Mouse (Mus musculus) liver, embryonic 14.5 days (tissue): ENCODE results near the gene Bcl11a. TPM values are rescaled to one million over a fixed set of nuclear protein-coding genes. Genes with fewer than 3 reads are reported as not detected.

Source experiments
- ATAC-seq: fragments of 200-750 bp; cut with Nextera tagmentation; 2 replicates; pipeline ENCODE4 v1.8.0; 2017; ENCODE audit warnings: moderate number of reproducible peaks, mild to moderate bottlenecking, moderate library complexity; ENCODE audit not compliant: insufficient read depth
- DNase-seq, 3 experiments: peaks; one replicate each; pipeline ENCODE4 v3.0.0-alpha.2; 2012 to 2013; ENCODE audit warnings: low read depth in 3 of 3, low spot score in 3 of 3
- H3K27ac ChIP-seq: fragments of 300-500 bp; sonication (generic); 2 replicates; pipeline ENCODE4 v1.5.1; 2014; ENCODE audit warnings: moderate library complexity, mild to moderate bottlenecking, control low read depth, inconsistent platforms
- H3K27me3 ChIP-seq: fragments of 300-500 bp; sonication (generic); 2 replicates; pipeline ENCODE4 v1.6.1; 2014; ENCODE audit warnings: mild to moderate bottlenecking, low read length, moderate library complexity; ENCODE audit not compliant: control insufficient read depth, insufficient read depth
- H3K36me3 ChIP-seq: fragments of 300-500 bp; sonication (generic); replicated peaks from 2 replicates; pipeline ENCODE4 v1.6.1; 2014; ENCODE audit warnings: low read depth; ENCODE audit not compliant: control insufficient read depth, insufficient read depth
- H3K4me1 ChIP-seq, 2 experiments: fragments of 200-500 bp in 1 of 2; fragments of 300-500 bp in 1 of 2; sonication (generic) in 1 of 2; replicated peaks; 2 replicates each; pipeline ENCODE4 v1.6.1; 2012 to 2014; ENCODE audit warnings: antibody characterized with exemption in 1 of 2, inconsistent platforms in 1 of 2, low read length in 1 of 2; ENCODE audit not compliant: control insufficient read depth in 2 of 2, insufficient read depth in 2 of 2
- H3K4me2 ChIP-seq: fragments of 300-500 bp; sonication (generic); 2 replicates; pipeline ENCODE4 v1.6.1; 2014; ENCODE audit warnings: low read depth, mild to moderate bottlenecking, control low read depth, moderate library complexity
- H3K4me3 ChIP-seq, 2 experiments: fragments of 200-500 bp in 1 of 2; fragments of 300-500 bp in 1 of 2; sonication (generic) in 1 of 2; 2 replicates each; pipeline ENCODE4 v1.5.1; 2012 to 2014; ENCODE audit warnings: low read depth in 2 of 2, low read length in 2 of 2, mild to moderate bottlenecking in 2 of 2, control low read depth in 1 of 2, inconsistent platforms in 1 of 2, moderate library complexity in 1 of 2; ENCODE audit not compliant: insufficient read depth in 1 of 2
- H3K9ac ChIP-seq: fragments of 300-500 bp; sonication (generic); replicated peaks from 2 replicates; pipeline ENCODE4 v1.6.1; 2014; ENCODE audit warnings: mild to moderate bottlenecking, control low read depth, moderate library complexity
- H3K9me3 ChIP-seq: fragments of 300-500 bp; sonication (generic); 2 replicates; pipeline ENCODE4 v1.6.1; 2016; ENCODE audit warnings: low read length, mixed read lengths; ENCODE audit not compliant: control insufficient read depth
- CTCF ChIP-seq: IDR thresholded peaks from 2 replicates; pipeline ENCODE4 v1.5.1; 2016; ENCODE audit warnings: antibody characterized with exemption, low read depth, control low read depth
- EP300 ChIP-seq: IDR thresholded peaks from 2 replicates; pipeline ENCODE4 v1.6.1; 2016; ENCODE audit warnings: antibody characterized with exemption, low read depth
- WGBS: fragments of 180-500 bp; shearing (Covaris S2); extraction: QIAGEN DNeasy Blood & Tissue Kit; methylation state at CpG from one replicate; pipeline ENCODE4 v1.1.7; 2014; ENCODE audit not compliant: insufficient replicate concordance; 5-methylcytosine and 5-hydroxymethylcytosine counted together
- polyA plus RNA-seq, 2 experiments: library from polyadenylated mRNA; depleted of rRNA in 1 of 2; stranded (reverse) in 1 of 2; unstranded in 1 of 2; fragments of >200 nt; fragmentation: Nextera tagmentation in 1 of 2; extraction: Ambion mirVana in 1 of 2; gene quantifications; 2 replicates each; pipeline versions ENCODE4 v1.2.1 to v1.2.3; 2012 to 2014

Bcl11a gene
- polyA plus RNA-seq, 2 experiments, result 13.0 to 29.4 TPM

GRCm38 (mm10) chr11:24052882-24053281, 25.0 kb upstream of the Bcl11a start:
- no peak overlapping the region for H3K9ac ChIP-seq
- H3K27me3 ChIP-seq, result no peaks in the 10 kb centered on the region; the same call in 1 of the 2 replicates
- no peaks in the 10 kb centered on the region for H3K4me1 ChIP-seq
- H3K4me3 ChIP-seq, result no peak overlapping the region
- DNase-seq (peak in 1 of 3 experiments; percentile 4), ATAC-seq (no peak)
- TF ChIP-seq EP300 (no peak), CTCF (peak; percentile 57)
- H3K36me3 ChIP-seq, result no peaks in the 10 kb centered on the region
- WGBS, result 49% methylated on average over 6 of the region's 6 CpGs
- no peak overlapping the region for H3K27ac ChIP-seq
- H3K4me2 ChIP-seq, result no peak overlapping the region
- H3K9me3 ChIP-seq, result no peaks in the 10 kb centered on the region

- H3K27me3 ChIP-seq, result peaks cover 42% of the 10 kb centered on the region
- no peak overlapping the region for H3K27ac ChIP-seq
- H3K9ac ChIP-seq, result no peak overlapping the region
- H3K4me1 ChIP-seq, result no peaks in the 10 kb centered on the region
- 18% methylated on average over 1 of the region's 1 CpGs for WGBS
- no peak overlapping the region for H3K4me2 ChIP-seq
- H3K4me3 ChIP-seq, result no peak overlapping the region
- no peaks in the 10 kb centered on the region for H3K9me3 ChIP-seq
- DNase-seq, result no peak
- no peaks in the 10 kb centered on the region for H3K36me3 ChIP-seq
- no peak for ATAC-seq
- TF ChIP-seq CTCF (no peak), EP300 (no peak)
Measured at GRCm38 (mm10) chr11:24059137-24059536, 18.7 kb upstream of the Bcl11a start.

- Histone ChIP-seq H3K27me3 (peaks cover 42% of the 10 kb centered on the region), H3K4me3 (0 out of 4 replicates have a peak overlapping the region, but pooled peaks of 1 of the 2 experiments have one; percentile 10), H3K36me3 (no peaks in the 10 kb centered on the region), H3K27ac (no peak overlapping the region), H3K4me1 (no peaks in the 10 kb centered on the region), H3K4me2 (no peak overlapping the region), H3K9ac (no peak overlapping the region), H3K9me3 (no peaks in the 10 kb centered on the region)
- 16% methylated on average over 5 of the region's 5 CpGs for WGBS
- ATAC-seq (no peak), DNase-seq (no peak)
- TF ChIP-seq CTCF (no peak), EP300 (no peak)
Measured at GRCm38 (mm10) chr11:24060428-24060827, 17.4 kb upstream of the Bcl11a start.

DNA sequence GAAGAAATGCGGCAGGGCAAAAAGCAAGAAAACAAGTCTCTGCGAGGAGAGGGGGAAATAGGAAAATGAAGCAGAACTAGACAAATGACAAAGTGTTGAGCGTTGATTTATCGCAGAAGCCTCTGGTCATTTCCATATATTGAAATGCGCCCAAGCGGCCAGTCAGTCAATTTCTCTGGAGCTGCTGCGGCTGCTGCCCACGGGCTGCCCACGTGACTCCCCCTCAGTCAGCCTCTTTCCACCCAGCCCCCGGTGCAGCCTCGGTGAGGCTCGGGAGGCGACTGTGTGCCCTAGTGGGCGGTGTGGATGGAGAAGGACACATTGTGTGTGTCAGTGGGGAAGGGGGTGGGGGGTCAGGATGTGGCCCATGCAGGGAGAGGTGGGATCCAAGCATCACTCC, 16.0 kb upstream of the Bcl11a start:
- WGBS, result under 1% methylated on average over 14 of the region's 14 CpGs
- H3K9me3 ChIP-seq, result no peaks in the 10 kb centered on the region
- no peak overlapping the region for H3K4me3 ChIP-seq
- H3K27me3 ChIP-seq, result peaks cover 42% of the 10 kb centered on the region
- H3K4me2 ChIP-seq, result no peak overlapping the region
- no peaks in the 10 kb centered on the region for H3K36me3 ChIP-seq
- H3K4me1 ChIP-seq, result no peaks in the 10 kb centered on the region
- no peak overlapping the region for H3K27ac ChIP-seq
- TF ChIP-seq EP300 (no peak), CTCF (no peak)
- ATAC-seq (no peak), DNase-seq (no peak)
- H3K9ac ChIP-seq, result no peak overlapping the region

- ATAC-seq (no peak), DNase-seq (no peak)
- TF ChIP-seq CTCF (no peak), EP300 (no peak)
- H3K4me3 ChIP-seq, result no peak overlapping the region
- no peaks in the 10 kb centered on the region for H3K9me3 ChIP-seq
- H3K4me2 ChIP-seq, result no peak overlapping the region
- no peaks in the 10 kb centered on the region for H3K4me1 ChIP-seq
- H3K9ac ChIP-seq, result no peak overlapping the region
- no peaks in the 10 kb centered on the region for H3K36me3 ChIP-seq
- WGBS, result 42% methylated on average over 9 of the region's 9 CpGs
- H3K27me3 ChIP-seq, result peaks cover 42% of the 10 kb centered on the region
- no peak overlapping the region for H3K27ac ChIP-seq
Measured at GRCm38 (mm10) chr11:24062495-24063096, 15.3 kb upstream of the Bcl11a start.
